Mouse (Mus musculus): ENCODE measurements around the gene Slc12a5.

Gene Slc12a5

DNA sequence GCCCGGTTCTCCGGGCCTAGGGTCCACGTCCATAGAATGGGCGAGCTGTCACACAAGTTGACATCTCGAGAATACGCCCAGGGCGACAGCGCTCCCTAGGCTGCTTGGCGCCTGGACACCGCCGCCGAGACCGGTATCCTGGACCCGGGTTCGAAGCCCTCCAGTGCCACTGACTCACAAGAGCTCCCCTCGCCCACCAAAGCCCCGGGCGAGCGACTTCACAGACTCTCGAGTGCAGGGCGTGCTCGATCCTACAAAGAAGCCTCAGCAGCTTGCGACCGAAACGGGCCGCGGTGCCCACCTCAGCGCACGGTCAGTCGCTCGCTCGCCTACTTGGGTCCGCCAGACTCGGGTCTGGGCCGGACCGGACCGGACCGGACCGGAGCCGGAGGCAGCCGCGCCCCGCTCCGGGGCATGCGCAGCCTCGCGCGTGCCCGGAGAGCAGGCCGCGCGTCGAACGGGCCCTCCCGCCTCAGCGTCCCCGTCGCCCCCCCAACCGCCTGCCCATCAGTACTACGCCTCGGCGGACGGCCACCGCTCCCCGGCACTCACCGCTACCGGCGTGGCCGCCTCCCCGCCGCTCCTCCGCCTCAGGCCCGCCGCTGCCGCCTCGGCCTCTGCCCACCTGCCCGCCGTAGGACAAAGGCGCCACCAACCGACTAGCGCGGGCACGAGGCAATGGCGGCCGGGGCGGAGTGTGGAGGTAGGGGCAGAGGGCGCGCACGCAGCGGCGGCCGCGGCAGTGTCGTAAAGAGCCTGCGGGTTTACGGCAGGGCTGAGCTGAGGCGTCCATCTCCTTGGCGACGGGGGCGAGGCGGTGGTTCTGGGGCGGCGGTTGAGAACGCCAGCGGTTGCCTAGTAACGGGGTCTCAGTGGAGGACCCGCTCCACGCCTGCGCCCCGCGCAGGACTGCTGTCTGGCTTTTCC, 73.8 kb downstream of the Slc12a5 start, which contains the start of gene Ncoa5:
Ncoa5 (minus strand) TSS at position 737 of the 927 bp plus-strand sequence.
- peak; percentile 96 for DNase-seq

- DNase-seq = no peak
These were observed 74.4 kb downstream of the Slc12a5 start for GRCm38 (mm10) chr2:165035058-165035431.

- no peak for DNase-seq
These were observed 76.8 kb downstream of the Slc12a5 start for GRCm38 (mm10) chr2:165037415-165037814.

DNA sequence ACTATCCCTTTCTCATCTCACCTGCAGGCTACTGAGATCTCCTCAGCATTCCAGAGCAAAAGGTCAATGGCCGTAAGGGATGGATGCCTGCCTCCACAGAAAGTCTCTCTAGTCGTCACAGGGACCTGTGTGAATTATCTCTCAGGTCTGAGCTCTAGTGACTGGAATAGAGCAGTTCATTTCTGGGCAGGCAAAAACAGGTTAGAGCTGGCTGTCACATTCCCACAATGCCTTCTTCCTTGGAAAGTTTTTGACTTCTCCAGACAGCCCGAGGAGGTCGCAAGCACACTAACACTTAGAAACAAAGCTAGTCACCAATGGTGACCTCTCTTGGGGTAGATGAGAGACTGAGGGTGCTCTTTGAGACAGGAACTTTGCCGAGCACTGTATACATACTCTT, 81.5 kb downstream of the Slc12a5 start:
- no peak for DNase-seq

DNA sequence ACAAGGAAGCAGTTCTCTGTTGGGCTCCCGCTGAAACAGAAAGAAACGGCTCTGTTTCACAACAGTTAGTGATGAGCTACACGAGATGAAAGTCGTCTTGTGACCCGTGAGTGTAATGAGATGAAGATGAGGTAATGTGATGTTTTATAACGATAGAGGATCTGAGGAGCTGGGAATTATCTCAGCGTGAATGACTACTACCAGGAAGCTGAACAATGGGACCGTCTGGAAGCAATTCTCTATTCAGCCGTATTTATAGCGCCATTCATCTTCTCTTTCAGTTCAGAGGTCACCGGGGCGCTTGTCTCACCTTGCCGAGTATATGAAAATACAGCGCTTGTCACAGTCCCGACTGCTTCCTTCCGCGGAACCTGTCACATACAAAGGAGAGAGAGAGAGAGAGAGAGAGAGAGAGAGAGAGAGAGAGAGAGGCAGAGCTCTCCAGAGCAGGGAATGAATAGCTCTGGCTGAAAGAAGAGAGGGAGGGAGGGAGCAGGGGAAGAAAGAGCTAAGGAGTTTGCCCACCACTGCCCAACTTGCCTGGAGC, 82.6 kb downstream of the Slc12a5 start:
- no peak for DNase-seq

DNA sequence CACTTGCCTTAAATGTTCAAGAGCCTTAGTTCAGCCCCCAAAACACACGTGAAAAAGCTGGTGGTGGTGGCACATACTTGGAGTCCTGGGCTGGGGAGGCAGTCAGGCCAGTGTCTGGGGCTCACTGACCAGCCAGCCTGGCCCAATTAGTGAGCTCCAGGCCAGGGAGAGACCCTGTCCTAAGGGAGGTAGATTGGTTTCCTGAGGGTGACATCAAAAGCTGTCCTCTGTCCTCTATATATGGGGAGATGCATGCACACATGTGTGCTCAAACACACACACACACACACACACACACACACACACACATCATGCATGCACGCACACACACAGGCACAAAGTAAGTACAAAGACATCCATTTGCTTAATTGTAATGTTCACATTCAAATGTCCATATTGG, 83.1 kb downstream of the Slc12a5 start:
- DNase-seq = no peak

- DNase-seq = no peak
These were observed 88.4 kb downstream of the Slc12a5 start for GRCm38 (mm10) chr2:165049044-165049443.
